Mouse (Mus musculus): ENCODE results near the gene Acr. TPM values are rescaled to one million over a fixed set of nuclear protein-coding genes. Genes with fewer than 3 reads are reported as not detected.

Gene Acr
- polyA plus RNA-seq, 1 experiment from 2014 or later, result 1.5 TPM

- WGBS, result 94% methylated on average over 10 of the region's 10 CpGs
- Histone ChIP-seq H3K4me2 (no peak overlapping the region), H3K27me3 (peaks cover 19% of the 10 kb centered on the region), H3K9ac (no peak overlapping the region), H3K27ac (replicated peaks) (no peak overlapping the region), H3K4me1 (replicated peaks) (peaks cover 33% of the 10 kb centered on the region), H3K36me3 (0 out of 2 replicates have a peak, but pooled peaks cover 6% of the 10 kb centered on the region), H3K4me3 (no peak overlapping the region), H3K9me3 (no peaks in the 10 kb centered on the region)
- no peak for ATAC-seq (ENCODE audit: low read depth)
Measured at GRCm38 (mm10) chr15:89528923-89529322, 39.2 kb upstream of the Acr start.

GRCm38 (mm10) chr15:89530336-89530735, 37.8 kb upstream of the Acr start:
- Histone ChIP-seq H3K36me3 (0 out of 2 replicates have a peak, but pooled peaks cover 5% of the 10 kb centered on the region), H3K4me2 (no peak overlapping the region), H3K9me3 (no peaks in the 10 kb centered on the region), H3K27me3 (peaks cover 5% of the 10 kb centered on the region), H3K27ac (replicated peaks) (no peak overlapping the region), H3K4me1 (replicated peaks) (peaks cover 30% of the 10 kb centered on the region), H3K9ac (no peak overlapping the region), H3K4me3 (no peak overlapping the region)
- ATAC-seq (ENCODE audit: low read depth), result no peak
- WGBS, result 9% methylated on average over 4 of the region's 4 CpGs

GRCm38 (mm10) chr15:89531399-89531798, 36.7 kb upstream of the Acr start:
- H3K4me3 ChIP-seq, result no peak overlapping the region
- 92% methylated on average over 5 of the region's 5 CpGs for WGBS
- no peak overlapping the region for H3K4me2 ChIP-seq
- no peaks in the 10 kb centered on the region; the same call in 1 of the 2 replicates for H3K27me3 ChIP-seq
- 0 out of 2 replicates have a peak, but pooled peaks cover 4% of the 10 kb centered on the region for H3K36me3 ChIP-seq
- ATAC-seq (ENCODE audit: low read depth), result no peak
- peaks cover 30% of the 10 kb centered on the region for H3K4me1 ChIP-seq (replicated peaks)
- no peak overlapping the region for H3K9ac ChIP-seq
- no peak overlapping the region for H3K27ac ChIP-seq (replicated peaks)
- no peaks in the 10 kb centered on the region for H3K9me3 ChIP-seq

GRCm38 (mm10) chr15:89532026-89532923, 35.9 kb upstream of the Acr start:
- Histone ChIP-seq H3K27ac (replicated peaks) (peak overlapping the region; percentile 87), H3K27me3 (no peaks in the 10 kb centered on the region; the same call in 1 of the 2 replicates), H3K36me3 (no peaks in the 10 kb centered on the region), H3K4me1 (replicated peaks) (peaks cover 30% of the 10 kb centered on the region), H3K4me2 (peak overlapping the region; percentile 72), H3K4me3 (peak overlapping the region; percentile 45), H3K9me3 (no peaks in the 10 kb centered on the region), H3K9ac (peak overlapping the region; percentile 76)
- ATAC-seq (ENCODE audit: low read depth), result peak; percentile 88
- WGBS, result 28% methylated on average over 29 of the region's 29 CpGs

GRCm38 (mm10) chr15:89532924-89533842, 34.9 kb upstream of the Acr start:
- H3K4me3 ChIP-seq, result peak overlapping the region; percentile 45
- 0 out of 2 replicates have a peak, but pooled peaks cover 3% of the 10 kb centered on the region for H3K36me3 ChIP-seq
- peaks cover 30% of the 10 kb centered on the region for H3K4me1 ChIP-seq (replicated peaks)
- no peaks in the 10 kb centered on the region; the same call in 1 of the 2 replicates for H3K27me3 ChIP-seq
- 71% methylated on average over 23 of the region's 23 CpGs for WGBS
- H3K27ac ChIP-seq (replicated peaks), result peak overlapping the region; percentile 87
- peak overlapping the region; percentile 72 for H3K4me2 ChIP-seq
- ATAC-seq (ENCODE audit: low read depth), result peak; percentile 65
- peak overlapping the region; percentile 76 for H3K9ac ChIP-seq
- H3K9me3 ChIP-seq, result no peaks in the 10 kb centered on the region

- WGBS, result 87% methylated on average over 10 of the region's 10 CpGs
- Histone ChIP-seq H3K4me2 (peak overlapping the region; percentile 72), H3K27me3 (no peaks in the 10 kb centered on the region; the same call in 1 of the 2 replicates), H3K4me1 (replicated peaks) (peaks cover 30% of the 10 kb centered on the region), H3K27ac (replicated peaks) (no peak overlapping the region), H3K9ac (peak overlapping the region; percentile 76), H3K9me3 (no peaks in the 10 kb centered on the region), H3K4me3 (peak overlapping the region; percentile 45), H3K36me3 (0 out of 2 replicates have a peak, but pooled peaks cover 3% of the 10 kb centered on the region)
- ATAC-seq (ENCODE audit: low read depth), result no peak
Measured at GRCm38 (mm10) chr15:89533843-89534207, 34.3 kb upstream of the Acr start.

- H3K27me3 ChIP-seq, result peaks cover 21% of the 10 kb centered on the region
- H3K9me3 ChIP-seq, result no peaks in the 10 kb centered on the region
- no peak overlapping the region for H3K9ac ChIP-seq
- H3K27ac ChIP-seq (replicated peaks), result no peak overlapping the region
- no peak for ATAC-seq (ENCODE audit: low read depth)
- no peak overlapping the region for H3K4me3 ChIP-seq
- peaks cover 22% of the 10 kb centered on the region for H3K4me1 ChIP-seq (replicated peaks)
- no peak overlapping the region for H3K4me2 ChIP-seq
- peaks cover 35% of the 10 kb centered on the region for H3K36me3 ChIP-seq
- 83% methylated on average over 7 of the region's 7 CpGs for WGBS
Measured at GRCm38 (mm10) chr15:89544171-89544570, 24.0 kb upstream of the Acr start.

- no peak overlapping the region for H3K27ac ChIP-seq (replicated peaks)
- no peaks in the 10 kb centered on the region for H3K9me3 ChIP-seq
- peaks cover 53% of the 10 kb centered on the region for H3K36me3 ChIP-seq
- peak overlapping the region; percentile 27 for H3K4me3 ChIP-seq
- ATAC-seq (ENCODE audit: low read depth), result no peak
- peak overlapping the region; percentile 54; the same call in 1 of the 2 replicates for H3K9ac ChIP-seq
- H3K27me3 ChIP-seq, result peaks cover 21% of the 10 kb centered on the region
- H3K4me2 ChIP-seq, result peak overlapping the region; percentile 54
- 51% methylated on average over 8 of the region's 8 CpGs for WGBS
- peaks cover 27% of the 10 kb centered on the region for H3K4me1 ChIP-seq (replicated peaks)
Measured at GRCm38 (mm10) chr15:89547321-89547720, 20.8 kb upstream of the Acr start.

- 7% methylated on average over 57 of the region's 58 CpGs for WGBS
- peak overlapping the region; percentile 27 for H3K4me3 ChIP-seq
- H3K27ac ChIP-seq (replicated peaks), result peak overlapping the region; percentile 43
- peaks cover 21% of the 10 kb centered on the region for H3K27me3 ChIP-seq
- peak overlapping the region; percentile 54 for H3K4me2 ChIP-seq
- peaks cover 49% of the 10 kb centered on the region for H3K36me3 ChIP-seq
- peak; percentile 54 for ATAC-seq (ENCODE audit: low read depth)
- H3K4me1 ChIP-seq (replicated peaks), result peaks cover 27% of the 10 kb centered on the region
- H3K9me3 ChIP-seq, result no peaks in the 10 kb centered on the region
- peak overlapping the region; percentile 54 for H3K9ac ChIP-seq
Measured at GRCm38 (mm10) chr15:89547824-89548601, 20.1 kb upstream of the Acr start.

GRCm38 (mm10) chr15:89548837-89549236, 19.3 kb upstream of the Acr start:
- peak overlapping the region; percentile 43 for H3K27ac ChIP-seq (replicated peaks)
- no peaks in the 10 kb centered on the region for H3K9me3 ChIP-seq
- 0 out of 2 replicates have a peak overlapping the region, but pooled peaks have one; percentile 27 for H3K4me3 ChIP-seq
- 0 out of 2 replicates have a peak overlapping the region, but pooled peaks have one; percentile 38 for H3K9ac ChIP-seq
- WGBS, result 31% methylated on average over 11 of the region's 11 CpGs
- ATAC-seq (ENCODE audit: low read depth), result peak; percentile 68
- H3K36me3 ChIP-seq, result peaks cover 41% of the 10 kb centered on the region
- H3K4me1 ChIP-seq (replicated peaks), result peaks cover 27% of the 10 kb centered on the region
- peak overlapping the region; percentile 54 for H3K4me2 ChIP-seq
- H3K27me3 ChIP-seq, result peaks cover 21% of the 10 kb centered on the region

- peaks cover 34% of the 10 kb centered on the region for H3K36me3 ChIP-seq
- 91% methylated on average over 8 of the region's 8 CpGs for WGBS
Measured at GRCm38 (mm10) chr15:89550506-89550905, 17.6 kb upstream of the Acr start.

More at GRCm38 (mm10) chr15:89550506-89550905, 17.6 kb upstream of the Acr start:
- no peak for ATAC-seq (ENCODE audit: low read depth)
- Histone ChIP-seq H3K27ac (replicated peaks) (no peak overlapping the region), H3K9me3 (no peaks in the 10 kb centered on the region), H3K4me2 (no peak overlapping the region), H3K4me1 (replicated peaks) (peaks cover 27% of the 10 kb centered on the region), H3K4me3 (no peak overlapping the region), H3K27me3 (peaks cover 32% of the 10 kb centered on the region), H3K9ac (no peak overlapping the region)

All from neural tube, embryonic 13.5 days (tissue).